Mouse (Mus musculus) stomach, embryonic 15.5 days (tissue): ENCODE data around the gene Prss8. TPM values are rescaled to one million over a fixed set of nuclear protein-coding genes. Genes with fewer than 3 reads are reported as not detected.
"Not testable (repeated sequence)": the region's sequence is repeated elsewhere in the genome, so short reads cannot be mapped to it uniquely, and the experiment has no call there.

Experiments
- ATAC-seq: fragments of 200-750 bp; cut with Nextera tagmentation; 2 replicates; pipeline ENCODE4 v1.8.0; 2017; ENCODE audit warnings: low read depth, moderate number of reproducible peaks, moderate TSS enrichment; ENCODE audit not compliant: insufficient read depth, low FRiP score
- H3K27ac ChIP-seq: fragments of 300-500 bp; sonication (generic); 2 replicates; pipeline ENCODE4 v1.5.1; 2015; ENCODE audit warnings: mild to moderate bottlenecking, inconsistent platforms
- H3K27me3 ChIP-seq: fragments of 300-500 bp; sonication (generic); replicated peaks from 2 replicates; pipeline ENCODE4 v1.6.1; 2015; ENCODE audit warnings: inconsistent platforms
- H3K36me3 ChIP-seq: fragments of 300-500 bp; sonication (generic); 2 replicates; pipeline ENCODE4 v1.6.1; 2015; ENCODE audit warnings: inconsistent platforms
- H3K4me1 ChIP-seq: fragments of 300-500 bp; sonication (generic); 2 replicates; pipeline ENCODE4 v1.6.1; 2015; ENCODE audit warnings: inconsistent platforms
- H3K4me2 ChIP-seq: fragments of 300-500 bp; sonication (generic); 2 replicates; pipeline ENCODE4 v1.6.1; 2015; ENCODE audit warnings: mild to moderate bottlenecking, inconsistent platforms
- H3K4me3 ChIP-seq: fragments of 300-500 bp; sonication (generic); replicated peaks from 2 replicates; pipeline ENCODE4 v1.5.1; 2015; ENCODE audit warnings: inconsistent platforms
- H3K9ac ChIP-seq: fragments of 300-500 bp; sonication (generic); 2 replicates; pipeline ENCODE4 v1.6.1; 2015; ENCODE audit warnings: inconsistent platforms
- H3K9me3 ChIP-seq: fragments of 300-500 bp; sonication (generic); 2 replicates; pipeline ENCODE4 v1.6.1; 2016; ENCODE audit warnings: inconsistent platforms
- WGBS: fragments of 180-500 bp; shearing (Covaris S2); methylation state at CpG from one replicate; pipeline ENCODE4 v1.1.7; 2015; 5-methylcytosine and 5-hydroxymethylcytosine counted together
- polyA plus RNA-seq: library from polyadenylated mRNA; unstranded; fragments of >200 nt; fragmentation: Nextera tagmentation; extraction: Ambion mirVana; gene quantifications from 2 replicates; pipeline ENCODE4 v1.2.1, GENCODE M21; 2015

Prss8 gene
- polyA plus RNA-seq, 1 experiment from 2014 or later: 61.2 TPM

DNA sequence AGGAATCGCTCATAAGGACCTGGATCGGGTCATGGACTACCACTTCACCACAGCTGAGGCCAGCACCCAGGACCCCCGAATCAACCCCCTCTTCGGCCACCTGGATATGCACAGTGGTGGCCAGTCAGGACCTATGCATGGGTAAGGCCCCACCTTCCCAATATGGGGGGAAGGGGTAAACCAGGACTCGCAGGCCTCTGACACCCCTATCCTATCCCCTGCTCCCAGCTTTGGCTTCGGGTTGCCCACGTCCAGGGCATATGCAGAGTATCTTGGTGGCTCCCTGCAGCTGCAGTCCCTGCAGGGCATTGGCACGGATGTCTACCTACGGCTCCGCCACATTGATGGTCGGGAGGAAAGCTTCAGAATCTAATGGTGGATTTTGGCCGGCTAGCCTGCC is 22.0 kb downstream of the Prss8 start:
- ATAC-seq: no peak
- WGBS: 90% methylated on average over 12 of the region's 12 CpGs

DNA sequence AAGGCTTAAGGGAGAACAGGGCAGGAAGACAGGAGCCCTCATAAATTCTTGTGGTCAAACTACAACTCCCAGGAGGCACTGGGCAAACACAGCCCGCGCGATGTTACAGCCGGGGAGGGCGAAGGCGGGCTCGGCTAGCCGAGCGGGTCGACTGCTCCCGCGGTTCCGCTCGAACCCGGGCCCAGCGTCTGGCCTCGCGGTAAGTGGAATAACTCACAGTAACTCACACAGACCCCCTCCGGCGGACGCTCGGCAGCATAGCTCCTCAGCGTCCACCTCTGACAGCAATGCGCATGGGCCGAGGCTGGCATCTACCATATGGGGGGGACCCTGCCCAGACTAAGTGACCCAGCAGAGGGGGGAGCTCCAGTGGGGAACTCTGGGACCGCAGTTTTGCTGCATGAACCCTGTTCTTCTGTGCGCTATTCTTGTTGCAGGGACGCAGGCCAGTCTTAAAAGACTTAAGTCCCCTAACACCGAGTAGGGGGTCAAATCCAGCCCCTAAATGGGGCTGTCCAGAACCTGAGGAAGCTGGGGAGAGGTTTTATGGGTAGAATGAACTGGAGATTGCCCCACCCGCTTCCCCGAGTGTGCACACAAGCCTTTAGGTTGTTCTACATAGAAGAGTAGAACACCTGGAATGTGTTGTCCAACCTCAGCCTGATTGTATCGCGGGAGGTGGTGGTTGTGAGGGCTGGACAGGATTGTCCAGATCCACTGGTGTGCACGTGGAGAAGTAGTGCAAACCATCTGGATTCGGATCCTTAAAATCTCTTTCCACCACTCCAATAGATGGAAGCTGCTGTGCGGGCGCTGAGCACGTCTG is 25.7 kb downstream of the Prss8 start, which contains the start of gene Bckdk:
Bckdk (plus strand) TSS at position 112 of the 826 bp plus-strand sequence.
- Histone ChIP-seq H3K27ac (peak within 1 kb of the TSS; percentile 89), H3K9ac (peak within 1 kb of the TSS; percentile 94), H3K4me1 (peaks cover 8% of the 10 kb centered on the region; the same call in 1 of the 2 replicates), H3K4me3 (peak within 1 kb of the TSS; percentile 84), H3K27me3 (no peaks in the 10 kb centered on the region), H3K36me3 (peaks cover 41% of the 10 kb centered on the region), H3K9me3 (no peaks in the 10 kb centered on the region), H3K4me2 (peak within 1 kb of the TSS; percentile 74)
- 6% methylated on average over 38 of the region's 38 CpGs for WGBS
- peak; percentile 89 for ATAC-seq

More for the DNA sequence above, 22.0 kb downstream of the Prss8 start:
- H3K9me3 ChIP-seq: no peaks in the 10 kb centered on the region
- H3K27me3 ChIP-seq: no peaks in the 10 kb centered on the region
- H3K36me3 ChIP-seq: peaks cover 48% of the 10 kb centered on the region
- H3K4me3 ChIP-seq: no peak overlapping the region
- peaks cover 11% of the 10 kb centered on the region; the same call in 1 of the 2 replicates for H3K4me1 ChIP-seq
- H3K9ac ChIP-seq: no peak overlapping the region
- no peak overlapping the region for H3K4me2 ChIP-seq
- H3K27ac ChIP-seq: no peak overlapping the region

DNA sequence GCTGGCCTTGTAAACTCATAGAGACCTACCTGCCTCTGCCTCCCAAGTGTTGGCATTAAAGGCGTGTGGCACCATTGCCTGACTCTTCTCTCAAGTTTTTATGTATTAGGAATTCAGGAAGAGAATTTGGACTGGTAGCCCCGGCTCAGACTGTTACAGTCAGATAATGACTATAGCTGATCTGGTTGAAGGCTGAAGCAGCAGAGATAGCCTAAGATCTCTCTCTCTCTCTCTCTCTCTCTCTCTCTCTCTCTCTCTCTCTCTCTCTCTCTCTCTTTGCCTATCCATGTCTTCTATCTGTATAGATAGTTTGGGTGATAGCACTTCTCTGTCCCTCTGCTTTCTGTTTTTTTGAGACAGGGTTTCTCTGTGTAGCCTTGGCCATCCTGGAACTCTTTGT is 28.1 kb downstream of the Prss8 start:
- no peak overlapping the region for H3K4me2 ChIP-seq
- no peak overlapping the region for H3K27ac ChIP-seq
- peaks cover 8% of the 10 kb centered on the region; the same call in 1 of the 2 replicates for H3K4me1 ChIP-seq
- 85% methylated on average over 2 of the region's 2 CpGs for WGBS
- no peak overlapping the region for H3K9ac ChIP-seq
- H3K4me3 ChIP-seq: no peak overlapping the region
- no peak for ATAC-seq
- no peaks in the 10 kb centered on the region for H3K27me3 ChIP-seq
- no peaks in the 10 kb centered on the region for H3K9me3 ChIP-seq
- H3K36me3 ChIP-seq: peaks cover 17% of the 10 kb centered on the region

GRCm38 (mm10) chr7:127899997-127900396 is 29.9 kb downstream of the Prss8 start:
- Histone ChIP-seq H3K9ac (no peak overlapping the region), H3K4me2 (no peak overlapping the region), H3K36me3 (peaks cover under 1% of the 10 kb centered on the region; the same call in 1 of the 2 replicates), H3K27ac (peak overlapping the region; percentile 71), H3K27me3 (no peaks in the 10 kb centered on the region), H3K9me3 (no peaks in the 10 kb centered on the region), H3K4me3 (no peak overlapping the region), H3K4me1 (peaks cover 6% of the 10 kb centered on the region; the same call in 1 of the 2 replicates)
- WGBS: 31% methylated on average over 7 of the region's 7 CpGs
- ATAC-seq: no peak

- Histone ChIP-seq H3K27me3 (no peaks in the 10 kb centered on the region), H3K4me1 (peaks cover 12% of the 10 kb centered on the region), H3K9ac (no peak overlapping the region), H3K36me3 (0 out of 2 replicates have a peak, but pooled peaks cover 6% of the 10 kb centered on the region), H3K27ac (peak overlapping the region; percentile 71; the same call in 1 of the 2 replicates), H3K9me3 (no peaks in the 10 kb centered on the region), H3K4me3 (no peak overlapping the region), H3K4me2 (no peak overlapping the region)
- ATAC-seq: no peak
- 31% methylated on average over 10 of the region's 10 CpGs for WGBS
These were observed 31.5 kb downstream of the Prss8 start for GRCm38 (mm10) chr7:127898179-127898956.

DNA sequence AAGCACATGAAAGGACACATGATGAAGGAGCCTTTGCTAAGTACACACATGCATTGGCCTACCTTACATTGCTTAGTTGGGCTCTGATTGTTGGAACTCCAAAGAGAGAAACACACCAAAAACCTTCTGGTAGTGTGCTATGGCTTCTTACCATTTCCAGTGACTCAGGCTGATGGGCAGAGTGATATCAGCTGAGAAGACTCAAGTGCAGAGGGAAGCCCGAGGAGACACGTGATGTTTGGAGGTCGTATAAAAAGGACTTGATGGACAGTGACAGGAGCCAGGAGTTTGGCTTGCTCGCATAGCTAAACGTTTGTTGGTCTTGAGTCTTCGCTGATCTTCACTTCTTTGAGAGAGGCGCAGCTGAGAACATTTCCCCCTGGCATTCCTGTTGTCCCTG is 32.4 kb downstream of the Prss8 start:
- Histone ChIP-seq H3K9ac (no peak overlapping the region), H3K27ac (no peak overlapping the region), H3K4me1 (peaks cover 12% of the 10 kb centered on the region), H3K9me3 (no peaks in the 10 kb centered on the region), H3K4me2 (no peak overlapping the region), H3K36me3 (peaks cover 13% of the 10 kb centered on the region), H3K4me3 (no peak overlapping the region), H3K27me3 (no peaks in the 10 kb centered on the region)
- ATAC-seq: no peak
- WGBS: 88% methylated on average over 7 of the region's 7 CpGs

- Histone ChIP-seq H3K36me3 (peaks cover 13% of the 10 kb centered on the region), H3K4me1 (peaks cover 12% of the 10 kb centered on the region), H3K9ac (no peak overlapping the region), H3K9me3 (no peaks in the 10 kb centered on the region), H3K4me2 (no peak overlapping the region), H3K27ac (no peak overlapping the region), H3K4me3 (no peak overlapping the region), H3K27me3 (no peaks in the 10 kb centered on the region)
- 57% methylated on average over 13 of the region's 13 CpGs for WGBS
- no peak for ATAC-seq
These were observed 33.5 kb downstream of the Prss8 start for GRCm38 (mm10) chr7:127896384-127896783.

- H3K9ac ChIP-seq, H3K27me3 ChIP-seq, H3K9me3 ChIP-seq, ATAC-seq: not testable (repeated sequence)
- 62% methylated on average over 7 of the region's 7 CpGs for WGBS
- peaks cover 13% of the 10 kb centered on the region for H3K36me3 ChIP-seq
- peak overlapping the region; percentile 22; the same call in 1 of the 2 replicates for H3K27ac ChIP-seq
- H3K4me1 ChIP-seq: peaks cover 12% of the 10 kb centered on the region
- peak overlapping the region; percentile 85 for H3K4me2 ChIP-seq
- H3K4me3 ChIP-seq: peak overlapping the region; percentile 74
These were observed 34.0 kb downstream of the Prss8 start for GRCm38 (mm10) chr7:127895891-127896290.

- H3K9ac ChIP-seq: peak within 1 kb of the TSS; percentile 61
- H3K4me2 ChIP-seq: peak within 1 kb of the TSS; percentile 85
- peak; percentile 95 for ATAC-seq
- H3K27me3 ChIP-seq: no peaks in the 10 kb centered on the region
- H3K4me3 ChIP-seq: peak within 1 kb of the TSS; percentile 74
- H3K27ac ChIP-seq: peak within 1 kb of the TSS; percentile 88
- under 1% methylated on average over 26 of the region's 26 CpGs for WGBS
- peaks cover 13% of the 10 kb centered on the region for H3K36me3 ChIP-seq
- H3K9me3 ChIP-seq: no peaks in the 10 kb centered on the region
- peaks cover 12% of the 10 kb centered on the region for H3K4me1 ChIP-seq
These were observed 34.5 kb downstream of the Prss8 start, which contains the start of the genes Gm21974 and Vkorc1 for GRCm38 (mm10) chr7:127895442-127895841. Gene Gm21974 (minus strand): TSS chr7:127895454. Gene Vkorc1 (minus strand): TSS chr7:127895617.

GRCm38 (mm10) chr7:127894480-127894879 is 35.4 kb downstream of the Prss8 start:
- H3K4me3 ChIP-seq: peak overlapping the region; percentile 74
- H3K4me1 ChIP-seq: peaks cover 12% of the 10 kb centered on the region
- peak overlapping the region; percentile 88; the same call in 1 of the 2 replicates for H3K27ac ChIP-seq
- H3K9ac ChIP-seq: peak overlapping the region; percentile 61; the same call in 1 of the 2 replicates
- peaks cover 17% of the 10 kb centered on the region for H3K36me3 ChIP-seq
- peak overlapping the region; percentile 85 for H3K4me2 ChIP-seq
- H3K9me3 ChIP-seq: no peaks in the 10 kb centered on the region
- no peak for ATAC-seq
- WGBS: 72% methylated on average over 5 of the region's 5 CpGs
- no peaks in the 10 kb centered on the region for H3K27me3 ChIP-seq

DNA sequence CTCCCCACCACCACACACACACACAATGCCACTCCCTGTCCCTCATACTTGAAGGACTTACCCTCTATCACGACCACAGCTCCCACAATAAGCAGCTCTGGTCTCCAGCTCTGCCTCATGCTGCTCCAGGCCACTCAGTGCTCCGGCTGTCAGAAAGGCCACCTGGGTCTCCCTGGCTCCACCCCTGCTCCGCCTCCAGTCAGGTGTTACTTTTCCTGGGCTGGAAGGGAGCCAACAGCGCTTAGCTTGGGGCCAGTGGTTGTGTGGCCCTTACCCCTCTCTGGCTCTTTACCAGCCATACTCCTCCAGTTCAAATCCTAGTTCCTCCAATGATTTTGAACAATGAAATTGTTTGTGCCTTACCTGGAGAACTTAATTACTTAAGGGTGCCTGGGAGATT is 39.1 kb downstream of the Prss8 start, which contains the start of gene Prss53:
Prss53 (minus strand) TSS at position 173 of the 400 bp plus-strand sequence.
- Histone ChIP-seq H3K36me3 (peaks cover 42% of the 10 kb centered on the region), H3K9ac (no peak within 1 kb of the TSS), H3K9me3 (no peaks in the 10 kb centered on the region), H3K27ac (no peak within 1 kb of the TSS), H3K4me3 (no peak within 1 kb of the TSS), H3K27me3 (no peaks in the 10 kb centered on the region), H3K4me1 (peaks cover 14% of the 10 kb centered on the region), H3K4me2 (no peak within 1 kb of the TSS)
- ATAC-seq: no peak
- 21% methylated on average over 4 of the region's 4 CpGs for WGBS
